Mouse (Mus musculus): ENCODE measurements around the gene Ctxn2. TPM values are rescaled to one million over a fixed set of nuclear protein-coding genes. Genes with fewer than 3 reads are reported as not detected.
"Not testable (repeated sequence)": the region's sequence is repeated elsewhere in the genome, so short reads cannot be mapped to it uniquely, and the experiment has no call there.

The Ctxn2 gene
- total RNA-seq (2017): not detected in 2 replicates

- ATAC-seq (ENCODE audit: extremely low read depth, insufficient number of reproducible peaks, low FRiP score, poor library complexity, severe bottlenecking): no peak
Measured at GRCm38 (mm10) chr2:125135903-125136811, at the start of gene Ctxn2. Gene Ctxn2 (plus strand): TSS chr2:125136692.

DNA sequence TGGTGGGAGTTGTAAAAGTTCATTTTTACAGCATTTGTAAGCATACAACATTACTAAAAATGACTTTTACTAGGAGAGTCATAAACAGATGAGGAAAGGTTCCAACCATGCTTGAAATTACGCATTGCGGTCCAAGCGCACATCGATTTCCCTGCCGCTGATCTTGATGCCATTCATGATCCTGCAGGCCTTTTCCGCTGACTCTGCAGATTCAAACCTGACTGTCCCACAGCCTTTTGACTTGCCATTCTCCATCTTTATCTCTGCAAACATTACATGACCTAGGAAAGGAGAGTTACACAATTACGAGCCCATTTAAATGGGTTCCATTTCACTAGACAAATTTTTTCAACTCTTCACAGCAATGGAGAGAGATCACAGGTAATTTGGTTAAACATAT is 47.7 kb upstream of the Ctxn2 start:
- no peak for ATAC-seq (ENCODE audit: extremely low read depth, insufficient number of reproducible peaks, low FRiP score, poor library complexity, severe bottlenecking)

- ATAC-seq (ENCODE audit: extremely low read depth, insufficient number of reproducible peaks, low FRiP score, poor library complexity, severe bottlenecking): not testable (repeated sequence)
Measured at GRCm38 (mm10) chr2:125092123-125092522, 44.4 kb upstream of the Ctxn2 start.

- not testable (repeated sequence) for ATAC-seq (ENCODE audit: extremely low read depth, insufficient number of reproducible peaks, low FRiP score, poor library complexity, severe bottlenecking)
Measured at GRCm38 (mm10) chr2:125104491-125104890, 32.0 kb upstream of the Ctxn2 start.

GRCm38 (mm10) chr2:125106536-125106935 is 30.0 kb upstream of the Ctxn2 start:
- ATAC-seq (ENCODE audit: extremely low read depth, insufficient number of reproducible peaks, low FRiP score, poor library complexity, severe bottlenecking): not testable (repeated sequence)

- no peak for ATAC-seq (ENCODE audit: extremely low read depth, insufficient number of reproducible peaks, low FRiP score, poor library complexity, severe bottlenecking)
Measured at GRCm38 (mm10) chr2:125119381-125120110, 16.9 kb upstream of the Ctxn2 start.

- no peak for ATAC-seq (ENCODE audit: extremely low read depth, insufficient number of reproducible peaks, low FRiP score, poor library complexity, severe bottlenecking)
Measured at GRCm38 (mm10) chr2:125122288-125122623, 14.2 kb upstream of the Ctxn2 start.

DNA sequence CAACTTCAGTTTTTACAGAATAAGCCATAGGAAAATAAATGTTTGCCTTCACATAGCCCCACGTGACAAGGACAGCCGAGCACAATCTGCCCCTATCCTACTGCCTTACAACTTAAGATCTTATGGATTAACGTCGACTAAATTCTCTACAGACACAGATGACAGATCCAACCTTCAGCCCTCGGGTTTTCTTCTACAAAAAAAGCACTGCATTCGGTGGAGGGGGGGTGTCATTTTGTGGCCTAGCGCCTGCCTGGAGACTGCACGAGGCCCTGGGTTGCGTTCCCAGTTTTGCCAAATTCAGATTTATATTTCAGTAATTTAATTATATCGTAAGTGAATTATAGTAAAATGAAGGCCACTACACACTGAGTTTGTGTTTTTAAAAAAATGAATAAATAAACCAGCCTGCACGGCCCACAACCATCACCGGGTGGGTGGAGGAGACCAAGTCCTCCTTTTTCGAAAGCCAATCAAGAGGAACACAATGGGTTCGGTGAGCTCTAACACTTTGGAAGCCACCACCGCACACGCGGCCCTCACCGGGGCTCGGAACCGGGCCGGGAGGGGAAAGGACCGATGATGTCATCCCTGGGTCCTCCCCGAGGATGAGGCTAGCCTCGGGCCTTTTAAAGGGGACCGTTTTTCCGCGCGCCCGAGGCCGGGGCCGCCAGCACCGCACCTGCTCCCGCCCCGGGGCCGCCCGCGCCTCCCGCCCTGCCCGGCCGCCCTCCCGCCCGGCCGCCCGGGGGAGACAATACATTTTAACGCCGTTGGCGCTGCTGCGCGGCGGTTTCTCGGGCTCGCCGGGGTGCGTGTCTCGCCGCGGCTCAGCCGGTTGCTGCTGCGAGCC is 13.6 kb upstream of the Ctxn2 start:
- peak; percentile 17; the same call in 1 of the 2 replicates for ATAC-seq (ENCODE audit: extremely low read depth, insufficient number of reproducible peaks, low FRiP score, poor library complexity, severe bottlenecking)

- peak; percentile 67 for ATAC-seq (ENCODE audit: extremely low read depth, insufficient number of reproducible peaks, low FRiP score, poor library complexity, severe bottlenecking)
Measured at GRCm38 (mm10) chr2:125123477-125123852, 13.0 kb upstream of the Ctxn2 start, which contains the start of gene Myef2. Gene Myef2 (minus strand): TSS chr2:125123661.

DNA sequence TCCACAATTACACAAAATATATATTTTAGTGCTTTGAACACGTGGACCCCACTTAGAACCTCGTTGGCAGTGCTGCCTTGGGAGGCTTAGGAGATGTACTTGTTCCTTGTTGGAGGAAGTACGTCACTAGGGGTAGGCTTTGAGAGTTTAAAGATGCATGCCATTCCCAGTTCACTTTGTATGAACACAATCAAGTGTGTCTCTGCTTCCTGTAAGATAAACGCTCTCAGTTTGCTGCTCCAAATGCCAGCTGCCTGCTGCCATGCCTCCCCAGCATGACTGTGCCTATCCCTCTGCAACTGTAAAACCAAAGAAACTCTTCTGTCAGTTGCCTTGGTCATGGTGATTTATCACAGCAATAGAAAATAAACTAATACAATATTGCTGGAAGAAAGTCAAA is 10.7 kb upstream of the Ctxn2 start:
- ATAC-seq (ENCODE audit: extremely low read depth, insufficient number of reproducible peaks, low FRiP score, poor library complexity, severe bottlenecking): no peak

GRCm38 (mm10) chr2:125126792-125127191 is 9.7 kb upstream of the Ctxn2 start:
- ATAC-seq (ENCODE audit: extremely low read depth, insufficient number of reproducible peaks, low FRiP score, poor library complexity, severe bottlenecking): no peak

DNA sequence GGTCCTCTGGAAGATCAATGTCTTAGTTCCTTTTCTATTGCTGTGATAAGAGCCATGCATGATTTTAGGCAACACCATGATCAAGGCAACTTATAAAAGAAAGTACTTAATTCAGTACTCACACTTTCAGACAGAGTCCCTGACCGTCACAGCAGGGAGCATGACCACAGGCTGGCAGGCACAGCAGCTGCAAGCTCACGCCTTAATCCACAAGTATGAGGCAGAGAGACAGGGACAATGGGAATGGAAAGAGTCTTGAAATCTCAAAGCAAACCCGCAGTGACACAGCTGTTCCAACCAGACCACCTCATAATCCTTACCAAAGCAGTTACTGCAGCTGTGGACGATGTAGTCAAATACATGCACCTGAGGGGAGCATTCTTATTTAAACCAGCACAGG is 2.4 kb upstream of the Ctxn2 start:
- ATAC-seq (ENCODE audit: extremely low read depth, insufficient number of reproducible peaks, low FRiP score, poor library complexity, severe bottlenecking): no peak

- ATAC-seq (ENCODE audit: extremely low read depth, insufficient number of reproducible peaks, low FRiP score, poor library complexity, severe bottlenecking): no peak
Measured at GRCm38 (mm10) chr2:125136846-125137245, 354 bp downstream of the Ctxn2 start.

DNA sequence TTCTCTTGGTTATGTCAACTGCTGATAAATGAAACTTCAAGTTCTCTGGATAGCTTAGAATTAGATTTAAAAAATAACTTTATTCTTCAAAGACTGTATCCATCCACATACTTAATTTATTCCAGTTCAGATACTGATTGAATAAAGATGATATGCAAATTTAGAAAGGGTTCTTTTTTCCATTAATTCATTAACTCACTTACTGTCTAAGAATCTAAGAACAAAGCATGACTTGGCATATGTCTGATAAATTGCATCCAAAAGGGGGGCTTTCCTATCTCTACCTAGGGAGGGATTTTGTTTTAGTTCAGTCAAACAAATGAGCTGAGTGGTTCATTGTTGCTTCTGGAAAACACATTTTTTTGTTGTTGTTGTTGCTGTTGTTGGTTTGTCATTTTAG is 5.8 kb downstream of the Ctxn2 start:
- no peak for ATAC-seq (ENCODE audit: extremely low read depth, insufficient number of reproducible peaks, low FRiP score, poor library complexity, severe bottlenecking)

GRCm38 (mm10) chr2:125152388-125152787 is 15.9 kb downstream of the Ctxn2 start, which contains the start of gene Slc12a1:
Gene Slc12a1 (plus strand): TSS chr2:125152505.
- no peak for ATAC-seq (ENCODE audit: extremely low read depth, insufficient number of reproducible peaks, low FRiP score, poor library complexity, severe bottlenecking)

- ATAC-seq (ENCODE audit: extremely low read depth, insufficient number of reproducible peaks, low FRiP score, poor library complexity, severe bottlenecking): no peak
Measured at GRCm38 (mm10) chr2:125154294-125154693, 17.8 kb downstream of the Ctxn2 start.

DNA sequence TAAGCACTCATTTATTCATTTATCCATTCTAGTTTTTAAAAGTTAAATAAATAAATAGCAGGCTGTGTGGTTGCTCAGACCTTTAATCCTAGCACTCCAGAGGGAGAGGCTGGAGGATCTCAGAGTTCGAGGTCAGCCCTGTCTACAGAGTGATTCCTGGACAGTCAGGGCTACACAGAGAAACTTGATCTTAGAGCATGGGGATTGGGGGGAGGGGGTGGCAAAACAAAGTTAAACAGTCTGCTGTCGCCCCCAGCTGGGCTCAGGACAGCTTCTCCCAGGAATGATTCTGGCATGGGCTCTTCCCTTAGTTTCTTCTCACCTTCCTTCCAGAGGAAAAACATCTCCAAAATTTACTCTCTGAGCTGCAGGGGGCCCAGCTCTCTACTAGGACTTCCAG is 19.0 kb downstream of the Ctxn2 start:
- ATAC-seq (ENCODE audit: extremely low read depth, insufficient number of reproducible peaks, low FRiP score, poor library complexity, severe bottlenecking): no peak

DNA sequence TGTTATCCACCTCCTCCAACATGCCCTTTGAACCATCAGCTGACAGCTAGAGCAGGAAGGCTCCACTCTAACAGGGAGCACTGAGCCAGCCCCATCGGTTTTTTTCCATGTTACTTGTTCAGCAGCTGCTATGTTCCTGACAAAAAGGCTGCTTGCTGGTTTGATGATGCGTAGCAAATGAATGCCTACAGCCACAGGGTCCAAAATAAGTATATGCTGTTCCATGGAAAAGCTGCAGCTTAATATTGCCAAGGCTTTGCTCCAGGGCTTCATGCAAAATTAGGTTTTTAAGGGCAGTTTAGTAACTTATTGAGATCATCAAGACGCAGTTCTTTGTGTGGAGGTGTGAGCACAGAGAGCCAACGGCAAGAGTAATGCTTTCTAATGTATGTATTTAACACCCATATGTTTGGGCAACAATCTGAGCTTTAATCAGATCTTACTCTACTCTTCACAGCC is 25.5 kb downstream of the Ctxn2 start:
- ATAC-seq (ENCODE audit: extremely low read depth, insufficient number of reproducible peaks, low FRiP score, poor library complexity, severe bottlenecking): no peak

- ATAC-seq (ENCODE audit: extremely low read depth, insufficient number of reproducible peaks, low FRiP score, poor library complexity, severe bottlenecking): no peak
Measured at GRCm38 (mm10) chr2:125178225-125178798, 41.8 kb downstream of the Ctxn2 start.
